Mouse (Mus musculus) cerebellum, adult 18-20 months (tissue): ENCODE results near the gene Ntrk1.
"Not testable (repeated sequence)": the region's sequence is repeated elsewhere in the genome, so short reads cannot be mapped to it uniquely, and the experiment has no call there.

Source experiments
- DNase-seq, 2 experiments: peaks; one replicate each; pipeline ENCODE4 v3.0.0; 2021

The Ntrk1 gene

GRCm38 (mm10) chr3:87794922-87795325, at the start of gene Ntrk1:
Ntrk1 (minus strand) TSS chr3:87795162.
- no peak for DNase-seq

DNA sequence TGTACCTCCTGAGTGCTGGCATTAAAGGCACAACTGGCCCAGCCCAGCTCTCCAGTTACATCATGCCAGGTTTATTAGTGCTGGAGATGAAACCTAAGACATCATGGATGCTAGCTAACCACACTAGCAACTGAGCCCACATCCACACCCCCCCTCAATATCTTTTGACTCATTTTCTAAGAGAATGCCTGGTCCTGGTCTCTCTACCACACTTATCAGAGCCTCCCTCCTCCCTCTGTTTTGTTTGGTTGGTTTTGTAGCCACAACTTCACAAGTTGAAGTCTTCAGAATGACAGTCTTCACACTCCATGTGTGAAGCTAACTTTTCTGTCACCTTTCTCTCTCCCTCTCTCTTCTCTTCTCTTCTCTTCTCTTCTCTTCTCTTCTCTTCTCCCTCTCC, 45.9 kb upstream of the Ntrk1 start:
- DNase-seq: no peak

DNA sequence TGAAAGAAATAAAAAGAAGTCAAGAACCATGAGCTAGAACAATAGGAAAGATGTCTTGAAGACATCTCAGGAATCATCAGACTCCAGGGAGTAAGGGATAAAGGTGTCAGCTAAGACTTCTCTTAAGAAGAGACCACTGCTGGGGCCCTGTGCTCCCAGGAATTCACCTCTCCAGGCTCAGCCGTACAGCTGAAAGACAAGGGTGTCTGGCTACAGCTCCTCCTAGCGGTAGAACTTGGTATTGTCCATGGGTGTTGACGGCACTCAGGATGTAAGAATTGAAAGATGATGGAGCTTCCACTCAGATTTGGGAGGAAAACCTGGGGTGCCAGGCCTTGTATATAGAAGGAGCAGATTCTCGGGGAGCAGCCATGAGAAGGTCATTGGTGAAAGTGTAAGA, 43.7 kb upstream of the Ntrk1 start:
- peak; percentile 72 to 76 for DNase-seq

- no peak for DNase-seq
These were observed 38.5 kb upstream of the Ntrk1 start for GRCm38 (mm10) chr3:87833482-87833881.

GRCm38 (mm10) chr3:87832109-87832859, 37.3 kb upstream of the Ntrk1 start:
- DNase-seq: no peak

GRCm38 (mm10) chr3:87829025-87829424, 34.1 kb upstream of the Ntrk1 start:
- DNase-seq: no peak

GRCm38 (mm10) chr3:87828435-87828834, 33.5 kb upstream of the Ntrk1 start:
- no peak for DNase-seq

GRCm38 (mm10) chr3:87824206-87824605, 29.2 kb upstream of the Ntrk1 start, which contains the start of gene Pear1:
Pear1 (minus strand) TSS chr3:87824306.
- not testable (repeated sequence) for DNase-seq

- no peak for DNase-seq
These were observed 23.3 kb upstream of the Ntrk1 start for GRCm38 (mm10) chr3:87818226-87818625.

- peak; percentile 75 to 81 for DNase-seq
These were observed 21.7 kb upstream of the Ntrk1 start for GRCm38 (mm10) chr3:87816646-87817093.

- DNase-seq: no peak
These were observed 21.2 kb upstream of the Ntrk1 start for GRCm38 (mm10) chr3:87816166-87816565.

- DNase-seq: no peak
These were observed 17.9 kb upstream of the Ntrk1 start for GRCm38 (mm10) chr3:87812873-87813272.

DNA sequence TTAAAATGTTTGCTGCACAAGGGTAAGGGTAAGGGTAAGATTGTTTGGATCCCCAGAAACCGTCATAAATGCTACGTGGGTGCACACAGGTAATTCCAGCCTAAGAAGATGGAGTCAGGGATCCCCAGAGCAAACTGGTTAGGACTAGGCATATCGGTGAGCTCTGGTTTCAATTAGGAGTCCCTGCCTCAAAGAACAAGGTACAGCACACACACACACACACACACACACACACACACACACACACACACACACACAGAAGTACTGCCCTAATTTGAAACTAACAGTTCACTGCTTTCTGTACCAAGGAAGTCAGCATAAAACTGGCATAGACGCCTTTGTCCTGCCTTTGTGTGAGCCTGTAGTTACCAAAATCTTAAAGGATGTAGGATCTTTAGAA, 17.5 kb upstream of the Ntrk1 start:
- DNase-seq: no peak

DNA sequence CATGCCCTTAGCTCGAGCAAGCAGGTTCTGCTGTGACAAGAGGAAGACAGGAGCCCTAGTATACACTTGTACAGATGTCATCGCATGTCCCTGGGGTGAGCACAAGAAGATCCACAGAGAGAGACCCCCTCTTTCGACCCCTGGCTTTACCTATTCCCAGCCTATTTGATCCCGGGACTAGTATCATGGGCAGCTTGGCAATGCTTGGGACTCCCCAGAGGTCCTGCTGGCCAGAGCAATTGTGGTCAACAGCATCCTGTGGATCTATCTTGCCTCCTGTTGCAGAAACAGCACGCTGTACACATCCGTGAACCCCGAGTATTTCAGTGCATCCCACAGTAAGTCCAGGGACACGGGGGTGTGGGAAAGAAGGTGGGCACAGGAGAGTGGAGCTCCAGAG, 16.3 kb upstream of the Ntrk1 start:
- DNase-seq: no peak

- DNase-seq: no peak
These were observed 14.5 kb upstream of the Ntrk1 start for GRCm38 (mm10) chr3:87809322-87809962.

DNA sequence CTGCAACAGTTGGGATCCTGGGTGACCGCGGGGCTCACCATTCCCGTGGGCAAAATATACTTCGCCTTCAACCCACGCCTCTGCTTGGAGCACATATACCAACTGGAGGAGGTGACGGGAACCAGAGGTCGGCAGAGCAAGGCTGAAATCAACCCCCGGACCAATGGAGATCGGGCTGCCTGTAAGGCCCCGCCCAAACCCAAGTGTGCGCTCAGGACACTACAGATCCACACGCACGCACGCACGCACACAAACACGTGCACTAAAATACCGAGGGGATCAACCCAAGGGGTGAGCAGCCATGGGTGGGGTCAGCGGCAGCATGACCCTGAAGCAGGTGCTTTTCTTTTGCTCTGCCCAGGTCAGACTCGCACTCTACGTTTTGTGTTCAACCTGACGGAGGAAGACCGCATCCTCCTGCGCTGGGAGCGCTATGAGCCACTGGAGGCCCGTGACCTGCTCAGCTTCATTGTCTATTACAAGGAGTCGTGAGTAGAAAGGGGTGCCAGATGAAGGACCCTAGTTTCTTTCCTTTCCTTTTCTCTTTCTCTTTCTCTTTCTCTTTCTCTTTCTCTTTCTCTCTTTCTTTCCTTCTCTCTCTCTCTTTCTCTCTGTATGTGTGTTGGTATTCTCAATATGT, 9.2 kb upstream of the Ntrk1 start:
- DNase-seq: no peak

- peak; percentile 31 to 43 for DNase-seq
These were observed 6.7 kb upstream of the Ntrk1 start for GRCm38 (mm10) chr3:87801681-87802080.

- no peak for DNase-seq
These were observed 1.9 kb upstream of the Ntrk1 start, which contains the start of gene Insrr for GRCm38 (mm10) chr3:87796736-87797334. Insrr (plus strand) TSS chr3:87796951.

GRCm38 (mm10) chr3:87795336-87796277, 645 bp upstream of the Ntrk1 start:
- peak; percentile 36 to 56 for DNase-seq

- no peak for DNase-seq
These were observed 5.2 kb downstream of the Ntrk1 start for GRCm38 (mm10) chr3:87789768-87790167.

DNA sequence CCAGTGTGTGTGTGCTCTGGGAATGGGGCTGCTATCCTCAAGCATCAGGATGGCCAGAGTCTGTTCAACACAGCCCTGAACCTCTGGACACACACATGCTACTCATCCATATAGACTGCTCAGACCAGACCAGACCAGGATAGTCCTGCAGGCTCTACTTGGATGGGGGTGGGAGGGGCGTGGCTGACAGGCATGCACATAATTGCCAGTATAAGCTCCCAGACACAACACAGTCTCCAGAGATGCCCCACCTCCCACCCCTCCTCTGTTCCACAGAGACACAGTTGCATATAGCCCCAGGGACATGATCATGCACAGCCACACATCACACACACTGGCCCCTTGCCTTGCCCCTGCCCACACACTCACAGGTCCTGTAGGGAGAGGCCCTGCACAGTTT, 5.7 kb downstream of the Ntrk1 start:
- DNase-seq: no peak

- no peak for DNase-seq
These were observed 9.2 kb downstream of the Ntrk1 start for GRCm38 (mm10) chr3:87785626-87786214.
